Mouse (Mus musculus) activated CD4-positive, CD25-positive, alpha-beta regulatory T cell, adult 4 months (primary cell): ENCODE data around the gene Plekhg1. TPM values are rescaled to one million over a fixed set of nuclear protein-coding genes. Genes with fewer than 3 reads are reported as not detected.

Source experiments
- ATAC-seq: one replicate; pipeline ENCODE4 v1.8.0; 2017
- polyA plus RNA-seq, 2 experiments: library from polyadenylated mRNA; unstranded; fragments of 100-300 nt; shearing (Covaris generic); gene quantifications; one replicate each; pipeline ENCODE4 v1.2.1; 2017

Plekhg1 gene
- polyA plus RNA-seq, 2 experiments from 2014 or later = 0.28 TPM; not detected in 1

DNA sequence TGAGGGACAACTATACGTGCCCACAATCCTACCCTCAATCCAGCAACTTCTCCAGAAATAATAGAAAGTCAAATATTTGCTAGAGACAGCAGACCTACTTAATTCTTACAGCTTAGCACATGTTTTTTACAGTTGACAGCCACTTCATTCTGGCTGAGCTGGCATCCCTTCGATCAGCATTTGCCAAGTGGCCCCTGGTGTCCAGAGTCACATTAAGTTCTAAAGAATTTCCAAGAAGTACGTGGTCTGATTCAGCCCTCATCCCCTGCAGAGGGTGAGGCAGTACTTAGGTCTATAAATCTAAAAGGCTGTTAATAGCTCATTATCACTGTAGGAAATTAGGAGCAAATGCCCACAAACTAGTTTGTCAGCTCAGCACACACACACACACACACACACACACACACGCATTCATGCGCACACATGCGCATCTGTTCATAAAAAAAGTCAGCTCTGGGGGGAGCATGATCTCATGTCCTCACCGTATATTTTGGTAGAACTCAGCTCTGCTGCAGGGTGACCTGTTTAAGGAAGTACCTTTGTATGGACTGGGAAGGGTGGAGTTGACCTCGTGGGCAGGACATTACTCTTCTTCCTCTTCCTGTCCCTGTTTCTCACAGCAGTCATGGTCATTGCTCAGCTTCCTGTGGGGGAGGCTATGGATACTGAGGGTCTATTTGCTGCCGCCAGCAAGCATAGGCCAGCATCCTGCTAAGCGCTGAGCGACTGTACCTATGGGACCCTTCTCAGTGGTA lies 91.6 kb downstream of the Plekhg1 start:
- no peak for ATAC-seq

DNA sequence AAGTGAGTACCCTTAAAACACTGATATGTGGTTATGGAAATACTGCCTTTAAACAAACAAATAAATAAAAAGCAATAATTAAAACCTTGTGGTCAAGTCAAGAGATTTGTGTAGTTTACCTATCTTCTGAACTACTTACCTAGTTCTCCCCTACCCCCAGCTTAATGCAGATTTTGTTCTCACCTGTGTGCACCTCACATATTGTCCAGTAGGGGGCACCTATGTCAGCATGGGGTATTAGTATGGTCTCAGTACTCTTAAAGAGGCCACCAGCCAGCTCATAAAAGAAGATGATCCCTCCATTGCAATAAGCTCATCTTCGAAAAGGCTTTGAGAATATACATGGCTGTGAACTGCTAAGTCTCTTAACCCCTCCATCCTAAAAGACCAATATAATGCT lies 93.9 kb downstream of the Plekhg1 start:
- ATAC-seq = no peak

DNA sequence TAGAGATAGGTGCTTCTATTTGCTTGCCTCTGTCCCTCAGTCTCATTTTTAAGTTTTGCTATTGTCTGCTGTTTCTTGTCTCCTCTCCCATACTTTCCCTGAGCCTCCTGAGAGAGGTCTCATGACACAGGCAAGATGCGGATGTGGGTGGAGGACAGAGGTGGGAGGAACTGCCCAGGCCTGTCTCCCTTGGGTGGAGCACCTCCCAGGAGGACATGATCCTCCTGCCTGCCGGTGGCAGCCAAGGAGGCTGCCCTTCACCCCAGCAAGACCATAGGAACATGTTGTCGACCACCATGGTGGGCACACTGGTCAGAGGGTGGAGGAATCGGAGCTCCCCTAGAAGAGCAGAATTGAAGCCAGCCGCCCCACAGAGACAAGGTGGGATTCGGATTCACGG lies 94.5 kb downstream of the Plekhg1 start:
- ATAC-seq = no peak

DNA sequence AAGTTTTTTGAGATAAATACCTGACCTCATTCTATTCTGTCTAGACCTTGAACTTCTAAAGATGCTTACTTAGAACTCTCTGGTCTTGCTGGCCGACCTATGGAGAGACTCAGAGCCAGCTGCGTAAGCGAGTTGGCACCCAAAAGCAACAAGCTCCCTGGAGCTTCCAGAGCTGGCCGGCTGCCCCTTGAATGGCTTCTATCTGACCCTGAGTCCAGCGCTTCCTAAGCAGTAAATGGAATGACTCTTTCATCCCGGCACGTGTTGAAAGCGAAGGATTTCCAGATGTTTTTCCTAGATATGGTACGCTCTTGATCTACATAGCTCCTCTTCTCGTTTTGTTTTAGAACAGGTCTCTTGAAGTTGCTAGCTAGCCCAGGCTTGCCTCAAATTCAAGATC lies 95.5 kb downstream of the Plekhg1 start:
- no peak for ATAC-seq

DNA sequence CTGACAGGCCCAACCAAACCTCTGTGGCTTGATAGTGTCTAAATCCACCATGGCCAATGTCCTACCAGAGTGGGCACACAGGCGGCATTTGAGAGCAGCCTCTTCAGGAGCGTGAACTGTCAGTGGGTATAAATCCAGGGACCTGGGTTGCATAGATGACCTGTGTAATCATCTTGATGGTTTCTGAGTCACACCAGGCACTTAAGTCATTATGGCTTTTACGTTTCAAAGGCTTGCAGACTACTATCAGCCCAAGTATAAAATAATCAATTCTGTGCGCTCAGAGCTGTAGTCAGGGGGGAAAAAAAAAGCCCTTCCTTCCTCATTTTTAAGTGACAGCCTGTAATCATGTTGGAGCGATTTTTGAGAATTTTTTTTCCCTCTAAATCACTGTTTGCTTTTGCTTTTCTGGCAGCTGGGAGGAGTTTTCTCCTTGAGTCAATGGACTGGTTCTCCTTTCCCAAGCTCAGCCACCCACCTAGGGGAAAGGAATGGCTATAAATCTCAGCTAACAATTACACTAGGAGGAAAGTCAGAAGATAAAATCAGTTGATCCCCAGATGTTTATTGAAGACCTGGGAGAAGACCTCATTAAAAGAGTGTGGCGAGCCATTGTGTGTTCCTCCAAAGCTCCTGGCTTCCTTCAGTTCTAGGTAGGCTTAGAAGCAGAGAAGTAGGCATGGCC lies 99.7 kb downstream of the Plekhg1 start:
- ATAC-seq = no peak

DNA sequence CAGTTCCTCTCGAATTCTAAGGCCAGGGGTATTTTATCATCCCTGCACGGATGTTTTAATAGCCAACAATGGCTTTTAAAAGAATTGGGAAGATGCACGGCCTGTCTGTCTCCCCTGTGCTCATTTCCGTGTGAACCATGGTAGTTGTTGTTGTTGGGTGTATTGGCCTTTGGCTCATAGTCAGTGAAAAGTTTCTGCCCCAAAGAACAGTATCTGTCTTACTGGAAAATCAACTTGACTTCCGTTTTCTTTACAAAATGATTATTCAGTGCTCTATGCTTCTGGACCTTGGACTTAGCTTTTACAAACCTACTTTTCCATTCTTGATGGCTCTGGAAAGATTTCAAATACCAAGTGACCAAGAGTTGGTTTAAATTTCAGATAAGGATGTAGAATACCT lies 104.3 kb downstream of the Plekhg1 start:
- no peak for ATAC-seq

DNA sequence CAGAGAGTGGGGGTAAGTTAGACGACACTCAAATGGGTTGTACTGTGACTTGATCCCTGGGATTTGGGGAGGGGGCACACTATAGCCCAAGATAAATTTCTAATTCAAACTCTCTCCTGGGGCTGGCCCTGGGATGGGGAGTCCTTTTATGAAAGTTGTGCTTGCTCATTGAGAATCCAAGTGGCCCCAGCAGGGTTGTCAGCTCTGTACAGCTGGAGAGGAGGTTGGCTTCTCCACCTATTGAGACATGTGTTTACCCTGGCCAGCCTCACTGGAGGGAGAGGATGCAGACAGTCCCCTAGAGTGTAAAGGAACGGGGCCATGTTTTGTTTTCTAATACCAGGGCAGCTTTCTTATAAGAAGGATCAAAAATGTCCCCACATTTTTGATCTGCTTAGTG lies 106.9 kb downstream of the Plekhg1 start:
- no peak for ATAC-seq

DNA sequence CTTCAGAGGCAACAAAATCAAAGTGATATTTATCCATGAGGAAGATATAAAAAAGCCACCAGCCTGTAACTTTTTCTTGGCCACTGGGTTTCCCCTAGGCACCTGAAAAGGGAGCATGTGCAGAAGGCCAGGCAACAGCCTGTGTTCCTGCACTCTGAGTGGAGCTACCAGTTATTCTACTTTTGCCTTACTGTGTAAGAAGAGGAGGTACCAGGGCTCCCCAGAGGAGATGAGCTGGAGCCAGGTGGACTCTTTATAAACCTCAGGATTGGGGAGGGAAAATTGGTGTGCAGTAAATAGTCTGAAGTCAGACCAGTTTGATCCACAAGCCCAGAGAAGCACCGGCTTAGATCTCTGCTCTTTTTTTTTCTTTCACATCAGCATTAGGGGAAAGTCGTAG lies 111.3 kb downstream of the Plekhg1 start:
- ATAC-seq = no peak

DNA sequence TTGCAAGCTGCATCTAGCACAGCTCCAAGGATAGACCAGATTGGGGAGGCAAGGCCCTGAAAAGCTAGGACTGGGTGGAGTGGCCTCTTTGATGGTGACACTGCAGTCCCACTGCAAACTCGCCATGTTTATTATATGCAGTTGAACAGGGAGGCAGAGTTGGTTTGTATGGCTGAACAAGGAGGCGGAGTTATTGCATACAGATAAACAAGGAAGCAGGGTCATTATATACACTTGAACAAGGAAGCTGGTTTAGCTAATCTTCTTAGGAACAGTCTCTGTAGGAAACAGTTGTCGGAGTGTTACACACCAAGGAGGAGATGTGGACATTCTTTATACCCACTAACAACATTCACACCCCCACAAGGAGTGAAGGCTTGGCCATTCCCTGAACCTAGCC lies 112.6 kb downstream of the Plekhg1 start:
- no peak for ATAC-seq

DNA sequence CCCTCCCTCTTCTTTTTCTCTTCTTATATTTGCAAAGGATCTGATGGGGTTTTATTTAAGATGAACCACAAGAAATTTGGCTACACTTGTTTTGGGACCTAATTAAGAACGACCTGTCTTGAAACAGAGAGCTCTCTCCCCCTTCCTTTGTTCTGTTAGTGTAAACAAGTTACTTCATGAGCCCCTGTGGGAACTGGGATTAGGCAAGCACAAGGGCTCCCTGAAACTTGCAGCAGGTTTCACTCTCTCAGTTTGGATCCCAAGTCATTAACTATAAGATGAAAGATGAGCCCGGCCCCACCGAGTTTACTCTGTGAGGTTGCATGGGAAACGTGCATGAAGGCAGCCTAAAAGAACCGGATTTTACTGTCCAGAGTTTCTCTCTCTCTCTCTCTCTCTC lies 117.7 kb downstream of the Plekhg1 start:
- no peak for ATAC-seq

DNA sequence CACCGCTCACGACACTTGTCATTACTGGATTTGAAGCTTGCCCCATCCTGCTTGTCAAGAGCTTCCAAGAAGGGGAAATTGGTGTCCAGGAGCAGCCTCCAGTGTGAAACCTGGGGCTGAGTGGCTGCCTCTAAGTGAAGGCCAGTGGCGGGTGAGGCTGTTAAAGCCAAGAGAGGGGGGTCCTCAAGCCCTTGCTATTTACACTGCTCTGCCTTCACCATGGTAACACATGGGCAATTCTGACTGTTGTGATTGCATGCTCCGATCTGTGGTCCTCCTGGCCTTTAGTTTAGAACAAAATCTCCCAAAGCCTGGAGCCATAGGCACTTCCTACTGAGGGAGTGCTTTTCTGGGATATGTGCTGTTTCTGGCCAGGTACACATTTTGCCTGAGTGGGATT lies 118.3 kb downstream of the Plekhg1 start:
- ATAC-seq = no peak

DNA sequence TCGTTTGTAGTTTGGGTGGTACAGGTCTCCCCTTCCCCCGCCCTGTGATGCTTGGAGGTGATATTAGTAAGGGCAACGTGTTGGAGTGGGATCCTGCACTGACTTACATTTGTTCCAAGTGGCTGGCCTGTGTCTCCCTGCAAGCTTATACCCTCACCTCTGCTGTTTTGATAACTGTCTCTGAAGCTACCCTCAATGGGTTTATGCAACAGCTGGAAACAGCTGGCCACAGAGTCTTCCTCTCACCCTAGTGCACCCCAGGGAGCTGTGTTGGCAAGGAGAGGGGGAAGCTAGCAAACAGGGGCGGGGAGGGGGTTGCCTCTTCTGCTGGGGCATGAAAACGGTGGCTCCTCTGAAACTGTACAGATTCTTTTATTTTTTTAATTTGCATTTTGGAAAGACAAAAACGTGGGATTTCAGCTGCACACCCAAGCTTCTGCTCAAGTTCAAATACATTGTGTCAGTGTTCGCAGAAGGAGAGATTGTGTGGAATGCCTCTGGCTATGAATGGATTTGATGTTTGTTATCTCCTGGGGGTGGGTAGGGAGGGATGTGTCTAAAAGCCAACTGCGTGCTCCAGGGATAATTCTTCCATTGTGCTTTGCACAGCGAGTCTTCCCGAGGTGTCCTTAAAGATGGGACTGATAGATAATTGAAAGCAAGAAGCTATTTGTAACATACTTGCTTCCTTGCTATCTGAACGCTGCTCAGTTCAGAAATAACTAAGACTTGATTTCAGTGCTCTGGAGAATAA lies 119.0 kb downstream of the Plekhg1 start:
- ATAC-seq = no peak

DNA sequence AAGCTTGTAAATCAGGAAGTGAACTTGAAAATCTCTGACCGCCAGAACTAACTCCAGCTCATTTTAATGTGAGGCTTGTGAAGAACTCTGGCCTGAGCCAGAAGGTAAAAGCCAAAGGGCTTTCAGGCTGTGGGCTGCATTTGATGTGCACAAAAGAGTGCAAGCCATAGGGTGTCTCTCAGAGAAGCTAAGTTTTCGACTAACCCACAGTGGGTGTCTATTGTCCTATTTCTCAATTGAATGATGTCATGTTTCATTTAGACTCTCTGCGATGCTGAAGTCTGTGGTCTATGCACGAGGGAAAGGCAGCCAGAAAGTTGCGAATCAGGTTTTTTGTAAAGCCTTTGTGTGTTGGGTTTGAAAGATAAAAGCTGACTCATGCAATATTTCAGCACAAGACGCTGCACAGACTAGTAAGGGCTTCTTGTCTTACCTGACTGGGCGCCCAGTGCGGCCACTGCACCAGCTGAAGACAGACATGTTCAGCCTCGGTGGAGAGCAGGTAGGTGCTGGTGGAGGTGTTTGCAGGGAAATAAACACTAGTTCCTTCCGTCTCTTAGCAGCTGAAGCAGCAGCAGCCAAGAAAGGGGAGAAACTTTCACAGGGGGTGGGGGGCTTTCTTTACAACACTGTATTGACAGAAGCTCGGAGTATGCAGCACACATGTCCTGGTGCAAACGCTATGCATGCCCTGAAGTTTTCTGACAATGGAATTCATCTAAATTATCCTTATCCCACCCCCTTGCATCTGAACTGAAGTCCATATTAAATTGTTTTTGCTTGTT lies 123.4 kb downstream of the Plekhg1 start:
- no peak for ATAC-seq

DNA sequence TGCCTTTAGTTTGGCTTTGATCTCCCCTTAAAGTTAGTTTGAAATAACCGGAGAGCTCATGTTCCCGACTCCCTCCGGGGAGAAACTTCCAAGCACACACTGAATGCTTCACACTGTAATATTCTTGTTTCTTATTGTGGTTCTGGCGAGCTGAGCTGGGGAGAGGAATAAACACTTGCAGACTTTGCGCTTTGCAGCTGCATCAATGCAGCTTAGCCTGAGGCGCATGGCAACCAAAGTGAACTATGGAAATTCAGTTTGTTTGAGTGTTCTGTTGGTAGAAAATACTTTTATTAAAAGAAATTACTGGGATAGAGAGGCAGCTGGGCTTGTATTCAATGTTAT lies 124.0 kb downstream of the Plekhg1 start:
- no peak for ATAC-seq

DNA sequence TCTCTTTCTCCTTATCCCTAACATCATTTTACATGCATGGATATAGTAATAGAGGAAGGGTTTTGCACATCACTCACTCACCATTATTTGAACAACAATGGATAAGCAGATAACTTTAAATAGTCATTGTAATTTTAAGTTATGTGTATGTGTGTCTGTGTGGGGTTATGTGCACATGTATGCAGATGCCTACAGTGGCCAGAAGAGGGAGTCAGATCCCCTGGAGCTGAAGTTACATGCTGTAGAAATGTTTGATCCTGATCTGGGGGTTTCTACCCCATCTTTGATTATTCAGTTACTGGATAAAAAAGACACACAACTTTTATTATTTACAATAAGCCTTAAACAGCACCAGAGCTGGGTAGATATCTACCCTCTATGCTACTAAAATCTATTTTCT lies 127.1 kb downstream of the Plekhg1 start:
- no peak for ATAC-seq

DNA sequence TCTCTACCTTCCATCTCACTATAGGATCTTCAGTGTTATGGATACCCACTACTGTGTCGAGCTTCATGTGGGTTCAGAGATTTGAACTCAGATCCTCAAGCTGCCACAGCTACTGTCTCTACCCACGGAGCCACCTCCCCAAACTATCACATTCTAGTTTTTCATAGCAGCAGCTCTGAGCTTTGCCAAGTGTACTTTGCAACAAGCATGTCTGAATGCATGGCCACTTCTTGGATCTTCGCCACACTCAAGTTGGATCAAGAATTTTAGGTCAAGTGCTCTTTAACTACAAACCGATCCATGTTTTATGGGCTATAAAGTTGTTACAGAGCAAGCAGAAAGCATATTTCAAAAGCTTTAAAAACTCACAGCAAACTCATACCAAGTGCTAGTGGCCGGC lies 130.7 kb downstream of the Plekhg1 start:
- ATAC-seq = no peak

DNA sequence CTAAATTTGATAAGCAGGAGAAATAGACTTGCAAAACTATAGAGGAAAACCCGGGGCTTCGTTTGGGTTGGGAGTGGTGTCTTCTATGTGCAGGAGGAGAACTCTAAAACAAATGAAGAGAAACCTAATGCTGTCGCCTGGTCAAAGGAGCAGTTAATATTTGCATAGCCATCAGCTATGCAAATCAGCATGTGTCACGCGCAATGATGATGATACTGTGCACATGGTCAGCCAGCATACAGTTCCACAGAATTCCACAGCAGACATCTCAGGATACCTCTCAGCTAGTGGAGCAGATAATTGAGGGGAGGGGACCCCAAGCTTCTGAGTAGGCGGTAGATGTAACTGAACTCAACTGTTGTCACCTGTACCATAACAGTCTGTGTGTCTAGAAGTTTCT lies 133.3 kb downstream of the Plekhg1 start:
- no peak for ATAC-seq

DNA sequence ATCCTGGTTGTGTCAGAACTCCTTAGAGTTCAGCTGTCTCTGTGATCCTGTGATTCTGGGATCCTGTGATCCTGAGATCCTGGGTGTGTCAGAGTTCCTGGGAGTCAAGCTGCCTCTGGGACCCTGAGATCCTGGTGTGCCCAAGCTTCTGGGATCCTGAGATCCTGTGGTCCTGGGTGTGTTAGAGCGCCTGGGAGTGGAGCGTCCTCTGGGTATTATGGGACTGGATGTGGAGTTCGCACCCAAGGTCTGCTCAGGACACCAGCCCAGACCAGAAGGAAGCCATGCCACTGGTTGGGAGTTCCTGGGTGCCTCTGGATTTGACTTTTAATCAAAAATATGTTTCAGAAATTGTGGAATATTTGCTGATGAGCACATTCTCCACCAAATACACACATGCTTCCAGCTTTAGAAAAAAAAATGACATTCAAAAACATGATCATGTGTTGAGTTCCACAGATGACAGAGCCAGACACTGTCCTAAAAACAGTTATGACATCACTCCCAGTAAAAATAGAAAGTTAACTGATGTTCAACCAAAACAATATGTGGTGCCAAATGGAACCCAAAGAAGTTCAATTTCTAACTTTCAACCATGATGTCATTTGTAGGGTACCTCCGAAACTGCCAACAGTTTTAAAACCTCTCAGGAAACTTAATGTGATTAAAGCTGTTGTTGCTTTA lies 137.8 kb downstream of the Plekhg1 start:
- ATAC-seq = no peak

DNA sequence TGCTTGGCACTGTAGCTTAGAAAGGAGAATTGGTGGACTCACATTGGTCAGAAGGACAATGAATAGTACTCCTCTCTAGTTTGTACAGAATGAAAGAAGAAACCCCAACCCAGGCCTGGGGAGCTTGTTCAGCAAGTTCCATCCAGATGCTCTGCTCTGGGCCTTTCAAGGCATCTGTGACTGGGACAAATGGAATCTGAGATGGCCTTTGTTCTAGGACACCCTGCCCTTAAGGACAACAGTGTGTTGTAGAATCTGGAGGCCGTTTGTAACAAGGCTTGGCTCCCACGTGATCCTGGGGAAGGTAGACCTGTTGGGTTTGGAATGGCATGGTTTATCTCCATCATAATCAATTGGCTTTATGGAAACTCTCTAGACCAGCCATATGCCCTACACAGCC lies 141.0 kb downstream of the Plekhg1 start:
- ATAC-seq = no peak

DNA sequence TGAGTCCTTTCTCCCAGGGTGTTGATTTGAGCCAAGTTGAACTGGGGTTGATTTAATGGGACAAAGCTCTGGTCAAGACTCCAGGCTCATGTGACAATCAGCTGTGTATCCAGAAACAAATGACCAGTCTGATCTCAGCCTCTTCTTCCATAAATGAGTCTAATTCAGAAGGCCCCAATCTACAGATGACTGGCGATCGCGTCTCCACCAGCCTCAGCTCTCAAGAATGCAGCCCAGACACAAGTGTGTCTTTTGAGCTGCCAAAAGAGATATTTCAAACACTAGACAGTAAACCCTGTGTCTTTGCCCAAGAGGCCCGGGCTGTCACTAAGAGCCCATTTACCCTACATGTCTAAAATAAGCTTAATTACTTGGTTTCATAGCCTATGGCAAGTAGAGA lies 148.3 kb downstream of the Plekhg1 start:
- no peak for ATAC-seq

DNA sequence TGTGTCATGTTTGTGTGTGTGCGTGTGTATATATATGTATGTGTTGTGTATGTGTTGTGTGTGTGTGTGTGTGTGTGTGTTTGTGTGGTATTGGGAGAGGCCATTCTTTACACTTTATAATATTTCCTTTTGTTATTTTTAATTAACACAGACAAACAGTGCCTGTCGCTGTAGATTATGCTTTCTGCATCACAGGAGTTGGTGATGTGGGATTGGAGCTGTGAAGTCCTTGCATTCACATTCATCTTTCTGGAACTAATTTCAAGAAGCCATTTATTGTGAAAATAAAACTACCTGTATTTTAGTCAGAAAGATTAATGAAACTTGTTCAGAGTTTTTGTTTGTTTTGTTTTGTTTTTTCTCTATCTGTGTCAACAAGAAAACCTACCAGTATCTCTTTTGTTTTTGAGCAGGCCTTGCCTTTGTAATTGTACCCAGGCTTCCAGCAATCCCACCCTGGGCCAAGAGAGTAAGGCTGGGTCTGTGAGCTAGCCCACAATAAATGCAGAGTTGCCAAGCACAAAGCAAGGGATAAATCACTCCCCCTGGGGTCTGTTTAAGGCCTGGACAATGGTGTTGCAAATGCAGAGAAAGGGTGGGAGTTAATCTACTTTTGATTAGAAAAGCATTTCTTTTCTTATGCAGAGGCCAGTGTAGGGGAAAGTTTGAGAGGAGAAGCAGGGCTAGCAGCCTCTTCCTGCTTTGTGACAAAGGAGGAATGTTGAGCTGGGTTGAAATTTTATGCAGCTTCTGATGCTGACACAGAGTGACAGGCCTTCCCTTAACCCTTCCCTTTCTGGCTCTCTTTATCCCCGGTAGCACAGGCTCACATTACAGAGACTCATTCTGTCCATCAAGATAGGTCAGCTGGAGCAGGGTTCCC lies 151.5 kb downstream of the Plekhg1 start:
- ATAC-seq = no peak
